Mouse (Mus musculus) hindbrain, postnatal 0 days (tissue): Measurements from ENCODE around the gene Rnf220. TPM values are rescaled to one million over a fixed set of nuclear protein-coding genes. Genes with fewer than 3 reads are reported as not detected.

Experiments used
- ATAC-seq: fragments of 200-750 bp; cut with Nextera tagmentation; 2 replicates; pipeline ENCODE4 v1.8.0; 2017; ENCODE audit warnings: mild to moderate bottlenecking, moderate TSS enrichment, moderate library complexity
- DNase-seq: peaks from one replicate; pipeline ENCODE4 v3.0.0-alpha.2; 2015; ENCODE audit warnings: low spot score
- H3K27ac ChIP-seq: fragments of 300-500 bp; sonication (generic); 2 replicates; pipeline ENCODE4 v1.5.1; 2014; ENCODE audit warnings: mild to moderate bottlenecking
- H3K27me3 ChIP-seq: fragments of 300-500 bp; sonication (generic); 2 replicates; pipeline ENCODE4 v1.6.1; 2014; ENCODE audit warnings: low read length, mixed read lengths; ENCODE audit not compliant: insufficient read depth
- H3K36me3 ChIP-seq: fragments of 300-500 bp; sonication (generic); 2 replicates; pipeline ENCODE4 v1.6.1; 2014; ENCODE audit warnings: low read length, mixed read lengths; ENCODE audit not compliant: insufficient read depth
- H3K4me1 ChIP-seq: fragments of 300-500 bp; sonication (generic); 2 replicates; pipeline ENCODE4 v1.6.1; 2014; ENCODE audit warnings: antibody characterized with exemption, low read length, mixed read lengths; ENCODE audit not compliant: insufficient read depth
- H3K4me2 ChIP-seq: fragments of 300-500 bp; sonication (generic); 2 replicates; pipeline ENCODE4 v1.6.1; 2014; ENCODE audit warnings: low read depth, mild to moderate bottlenecking, low read length, moderate library complexity, mixed read lengths
- H3K4me3 ChIP-seq: fragments of 300-500 bp; sonication (generic); 2 replicates; pipeline ENCODE4 v1.5.1; 2014; ENCODE audit warnings: low read length
- H3K9ac ChIP-seq: fragments of 300-500 bp; sonication (generic); replicated peaks from 2 replicates; pipeline ENCODE4 v1.6.1; 2014; ENCODE audit warnings: mild to moderate bottlenecking, low read length, moderate library complexity, mixed read lengths
- H3K9me3 ChIP-seq: fragments of 300-500 bp; sonication (generic); 2 replicates; pipeline ENCODE4 v1.6.1; 2016; ENCODE audit warnings: low read length, mixed read lengths
- CTCF ChIP-seq: IDR thresholded peaks from 2 replicates; pipeline ENCODE4 v1.5.1; 2016; ENCODE audit warnings: antibody characterized with exemption, control low read depth, low read depth
- WGBS: fragments of 180-500 bp; shearing (Covaris S2); extraction: QIAGEN DNeasy Blood & Tissue Kit; methylation state at CpG from one replicate; pipeline ENCODE4 v1.1.7; 2014; 5-methylcytosine and 5-hydroxymethylcytosine counted together
- polyA plus RNA-seq: library from polyadenylated mRNA; unstranded; fragments of >200 nt; fragmentation: Nextera tagmentation; extraction: Ambion mirVana; gene quantifications from 2 replicates; pipeline ENCODE4 v1.2.1, GENCODE M21; 2015
- total RNA-seq: library from RNA; depleted of rRNA; stranded (reverse); fragments of >200 nt; gene quantifications from 2 replicates; pipeline ENCODE4 v1.2.3, GENCODE M21; 2014

Rnf220 gene
- total and polyA plus RNA-seq, 2 experiments from 2014 or later: 105 to 156 TPM

DNA sequence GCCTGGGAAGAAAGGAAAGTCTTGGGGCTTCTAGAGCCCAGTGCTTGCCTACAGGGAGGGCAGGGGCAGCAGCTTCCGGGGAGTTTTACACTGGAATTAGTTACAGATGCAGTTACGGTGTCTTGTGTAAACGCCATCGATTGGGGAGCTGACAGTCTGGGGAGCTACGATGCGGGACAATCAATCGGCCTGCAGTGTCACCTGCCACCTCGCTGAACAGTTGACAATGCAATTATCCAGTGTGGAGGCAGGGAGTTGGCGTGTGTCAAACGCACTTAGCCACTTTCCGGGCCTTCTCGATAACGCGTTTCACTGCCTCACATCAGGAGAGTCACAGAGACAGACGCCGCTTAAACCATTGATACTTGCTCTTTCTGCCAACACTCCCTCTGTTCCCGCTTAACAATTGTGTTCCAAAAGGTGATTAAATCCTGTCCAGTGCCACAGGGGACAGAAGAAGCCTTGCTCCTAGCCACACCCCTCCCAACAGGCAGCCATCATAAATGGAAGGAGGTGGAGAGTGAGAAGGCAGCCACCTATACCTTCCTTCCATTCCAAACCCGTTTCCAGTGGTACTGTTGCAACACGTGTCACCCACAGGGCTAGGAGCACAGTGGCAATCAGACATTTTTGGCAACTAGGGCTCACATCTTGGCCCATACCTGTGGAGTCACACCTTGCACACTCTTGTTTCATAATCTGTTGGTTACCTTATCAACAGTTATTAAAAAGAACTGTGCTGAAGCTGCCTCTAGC is 215.6 kb downstream of the Rnf220 start:
- Histone ChIP-seq H3K9ac (no peak overlapping the region), H3K4me1 (peaks cover 10% of the 10 kb centered on the region)

GRCm38 (mm10) chr4:117280397-117280930 is 216.4 kb downstream of the Rnf220 start:
- TF ChIP-seq CTCF: no peak
- ATAC-seq (no peak), DNase-seq (no peak)
- H3K4me3 ChIP-seq: no peak overlapping the region
- no peaks in the 10 kb centered on the region; the same call in 1 of the 2 replicates for H3K27me3 ChIP-seq
- H3K27ac ChIP-seq: no peak overlapping the region
- WGBS: 56% methylated on average over 8 of the region's 8 CpGs
- no peak overlapping the region for H3K4me2 ChIP-seq
- no peaks in the 10 kb centered on the region for H3K9me3 ChIP-seq
- H3K36me3 ChIP-seq: peaks cover 38% of the 10 kb centered on the region; the same call in 1 of the 2 replicates
- peaks cover 10% of the 10 kb centered on the region for H3K4me1 ChIP-seq
- H3K9ac ChIP-seq: no peak overlapping the region

More for the DNA sequence above, 215.6 kb downstream of the Rnf220 start:
- no peak for TF ChIP-seq CTCF
- 53% methylated on average over 19 of the region's 19 CpGs for WGBS
- Histone ChIP-seq H3K4me3 (no peak overlapping the region), H3K9me3 (no peaks in the 10 kb centered on the region), H3K36me3 (peaks cover 35% of the 10 kb centered on the region; the same call in 1 of the 2 replicates), H3K4me2 (no peak overlapping the region), H3K27me3 (no peaks in the 10 kb centered on the region; the same call in 1 of the 2 replicates), H3K27ac (no peak overlapping the region)
- ATAC-seq (no peak), DNase-seq (no peak)

GRCm38 (mm10) chr4:117279253-117279642 is 217.6 kb downstream of the Rnf220 start:
- DNase-seq (no peak), ATAC-seq (no peak)
- Histone ChIP-seq H3K4me1 (peaks cover 6% of the 10 kb centered on the region), H3K9me3 (no peaks in the 10 kb centered on the region), H3K36me3 (peaks cover 34% of the 10 kb centered on the region; the same call in 1 of the 2 replicates), H3K4me2 (no peak overlapping the region), H3K27me3 (no peaks in the 10 kb centered on the region; the same call in 1 of the 2 replicates), H3K4me3 (no peak overlapping the region), H3K9ac (no peak overlapping the region), H3K27ac (no peak overlapping the region)
- WGBS: 77% methylated on average over 2 of the region's 2 CpGs
- TF ChIP-seq CTCF: no peak

DNA sequence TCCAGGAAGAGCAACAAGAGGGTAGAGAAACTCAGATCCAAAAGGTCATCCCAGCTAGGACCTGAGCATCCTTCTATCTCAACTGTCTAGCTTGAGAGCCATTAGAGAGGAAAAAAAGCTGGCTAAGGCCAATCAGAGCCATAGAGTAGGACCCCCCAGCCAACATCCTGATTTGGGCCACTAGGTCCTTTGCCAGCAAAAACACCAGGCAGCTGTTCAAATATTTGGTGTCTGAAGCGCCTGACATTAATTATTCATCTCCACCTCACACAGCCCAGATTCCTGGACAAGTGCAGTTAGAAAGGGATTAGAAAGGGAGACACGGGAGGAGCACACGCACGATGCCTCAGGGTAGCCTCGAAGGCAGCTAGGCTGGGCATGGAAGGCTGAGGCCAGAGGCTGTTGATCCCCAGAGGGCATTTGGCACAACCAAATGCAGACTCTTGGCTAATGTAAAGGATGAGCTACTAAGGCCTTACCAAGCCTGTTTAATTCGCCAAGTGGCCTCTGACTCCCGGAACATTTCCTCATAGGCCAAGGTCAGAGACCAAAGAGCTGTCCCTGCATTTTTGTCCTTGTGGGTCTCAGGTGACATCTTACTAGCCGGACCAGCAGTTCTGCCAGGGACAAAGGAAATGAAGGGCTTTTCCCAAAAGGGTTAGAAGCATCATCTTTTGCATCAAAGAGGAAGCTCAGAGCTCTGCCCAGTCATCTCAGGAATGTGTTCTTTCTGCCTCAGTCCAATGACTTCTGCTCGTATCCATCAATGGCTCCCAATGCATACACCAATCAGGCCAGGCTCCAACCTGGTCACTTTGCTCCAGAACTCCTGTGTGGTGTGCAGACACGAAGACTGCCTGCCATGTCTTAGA is 218.2 kb downstream of the Rnf220 start:
- TF ChIP-seq CTCF: no peak
- ATAC-seq (no peak), DNase-seq (no peak)
- Histone ChIP-seq H3K4me3 (no peak overlapping the region), H3K36me3 (peaks cover 36% of the 10 kb centered on the region; the same call in 1 of the 2 replicates), H3K4me1 (no peaks in the 10 kb centered on the region; the same call in 1 of the 2 replicates), H3K27me3 (no peaks in the 10 kb centered on the region; the same call in 1 of the 2 replicates), H3K27ac (no peak overlapping the region), H3K9me3 (no peaks in the 10 kb centered on the region), H3K4me2 (no peak overlapping the region), H3K9ac (no peak overlapping the region)
- 65% methylated on average over 10 of the region's 10 CpGs for WGBS

DNA sequence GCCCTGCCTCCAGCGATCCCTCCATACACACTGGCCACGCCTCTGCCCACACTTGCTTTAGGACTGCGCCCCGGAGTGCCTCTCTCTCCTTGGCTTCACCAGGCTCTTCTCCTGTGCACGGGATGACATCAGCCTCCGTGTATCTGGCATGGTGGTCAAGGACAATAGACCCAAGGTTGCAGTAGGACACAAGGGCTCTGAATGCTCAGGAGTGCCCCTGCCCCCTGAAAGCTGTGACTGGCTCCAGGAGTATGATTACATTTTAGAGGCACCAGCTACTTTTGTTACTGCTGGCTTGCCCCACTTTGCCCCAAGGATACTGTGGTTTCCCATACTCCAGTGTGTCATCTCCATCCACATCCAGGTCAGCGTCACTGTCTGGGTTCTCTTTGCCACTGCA is 219.2 kb downstream of the Rnf220 start:
- H3K9me3 ChIP-seq: no peaks in the 10 kb centered on the region
- H3K36me3 ChIP-seq: peaks cover 40% of the 10 kb centered on the region; the same call in 1 of the 2 replicates
- H3K4me2 ChIP-seq: no peak overlapping the region
- ATAC-seq (no peak), DNase-seq (no peak)
- no peak for TF ChIP-seq CTCF
- no peaks in the 10 kb centered on the region; the same call in 1 of the 2 replicates for H3K27me3 ChIP-seq
- 95% methylated on average over 7 of the region's 7 CpGs for WGBS
- H3K9ac ChIP-seq: no peak overlapping the region
- H3K27ac ChIP-seq: no peak overlapping the region
- H3K4me1 ChIP-seq: no peaks in the 10 kb centered on the region; the same call in 1 of the 2 replicates
- H3K4me3 ChIP-seq: no peak overlapping the region

DNA sequence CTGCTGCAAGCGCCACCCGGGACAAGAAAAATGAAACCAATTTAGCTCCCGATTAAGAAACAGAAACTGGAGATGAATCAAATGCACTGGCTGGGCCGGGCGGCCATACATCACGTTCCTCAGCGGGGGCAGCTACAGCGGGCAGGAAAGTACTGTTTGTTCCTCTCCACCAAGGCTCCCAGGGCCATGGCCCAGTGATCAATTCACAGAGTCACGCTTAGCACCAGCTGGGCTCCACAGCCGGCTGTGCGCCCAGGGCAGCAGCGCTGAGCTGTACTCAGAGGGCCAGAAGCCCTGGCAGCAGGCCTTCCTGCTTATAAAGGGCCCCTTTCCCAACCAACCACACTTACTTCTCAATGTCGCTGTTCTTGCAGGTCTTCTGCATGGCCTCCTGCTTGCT is 219.8 kb downstream of the Rnf220 start:
- Histone ChIP-seq H3K27ac (no peak overlapping the region), H3K9ac (0 out of 2 replicates have a peak overlapping the region, but pooled peaks have one; percentile 7), H3K36me3 (peaks cover 47% of the 10 kb centered on the region; the same call in 1 of the 2 replicates), H3K4me1 (no peaks in the 10 kb centered on the region; the same call in 1 of the 2 replicates), H3K4me3 (no peak overlapping the region), H3K27me3 (no peaks in the 10 kb centered on the region; the same call in 1 of the 2 replicates), H3K4me2 (no peak overlapping the region), H3K9me3 (no peaks in the 10 kb centered on the region)
- DNase-seq (no peak), ATAC-seq (no peak)
- 74% methylated on average over 13 of the region's 13 CpGs for WGBS
- no peak for TF ChIP-seq CTCF
